Mouse (Mus musculus) liver, postnatal 0 days (tissue): ENCODE data around the gene Tmem14a. TPM values are rescaled to one million over a fixed set of nuclear protein-coding genes. Genes with fewer than 3 reads are reported as not detected.
"Not testable (repeated sequence)": the region's sequence is repeated elsewhere in the genome, so short reads cannot be mapped to it uniquely, and the experiment has no call there.

Source experiments
- ATAC-seq: fragments of 200-750 bp; cut with Nextera tagmentation; 2 replicates; pipeline ENCODE4 v1.8.0; 2017; ENCODE audit warnings: mild to moderate bottlenecking, moderate library complexity
- DNase-seq: peaks from one replicate; pipeline ENCODE4 v3.0.0-alpha.2; 2016
- H3K27ac ChIP-seq: fragments of 300-500 bp; sonication (generic); 2 replicates; pipeline ENCODE4 v1.5.1; 2014; ENCODE audit warnings: antibody characterized with exemption, moderate library complexity, mild to moderate bottlenecking, low read depth
- H3K27me3 ChIP-seq: fragments of 300-500 bp; sonication (generic); 2 replicates; pipeline ENCODE4 v1.6.1; 2014; ENCODE audit warnings: low read length, control low read depth, mixed read lengths; ENCODE audit not compliant: insufficient read depth
- H3K36me3 ChIP-seq: fragments of 300-500 bp; sonication (generic); replicated peaks from 2 replicates; pipeline ENCODE4 v1.6.1; 2014; ENCODE audit warnings: mild to moderate bottlenecking, control low read depth, low read length, moderate library complexity, mixed read lengths; ENCODE audit not compliant: insufficient read depth
- H3K4me1 ChIP-seq: fragments of 300-500 bp; sonication (generic); 2 replicates; pipeline ENCODE4 v1.6.1; 2014; ENCODE audit warnings: antibody characterized with exemption, mild to moderate bottlenecking, control low read depth; ENCODE audit not compliant: insufficient read depth
- H3K4me2 ChIP-seq: fragments of 300-500 bp; sonication (generic); 2 replicates; pipeline ENCODE4 v1.6.1; 2014; ENCODE audit warnings: low read depth, mild to moderate bottlenecking, low read length, moderate library complexity, mixed read lengths
- H3K4me3 ChIP-seq: fragments of 300-500 bp; sonication (generic); 2 replicates; pipeline ENCODE4 v1.5.1; 2014; ENCODE audit warnings: low read depth, low read length
- H3K9ac ChIP-seq: fragments of 300-500 bp; sonication (generic); replicated peaks from 2 replicates; pipeline ENCODE4 v1.6.1; 2014; ENCODE audit warnings: mild to moderate bottlenecking, moderate library complexity
- H3K9me3 ChIP-seq: fragments of 300-500 bp; sonication (generic); 2 replicates; pipeline ENCODE4 v1.6.1; 2016; ENCODE audit warnings: mild to moderate bottlenecking, control low read depth, low read length, mixed read lengths
- CTCF ChIP-seq: sonication (generic); IDR thresholded peaks from 2 replicates; pipeline ENCODE4 v1.5.1; 2016; ENCODE audit warnings: antibody characterized with exemption, low read depth
- EP300 ChIP-seq: IDR thresholded peaks from 2 replicates; pipeline ENCODE4 v1.6.1; 2016; ENCODE audit warnings: antibody characterized with exemption, low read depth, mild to moderate bottlenecking
- WGBS: fragments of 180-500 bp; shearing (Covaris S2); extraction: QIAGEN DNeasy Blood & Tissue Kit; methylation state at CpG from one replicate; pipeline ENCODE4 v1.1.7; 2014; ENCODE audit not compliant: insufficient replicate concordance; 5-methylcytosine and 5-hydroxymethylcytosine counted together
- polyA plus RNA-seq: library from polyadenylated mRNA; unstranded; fragments of >200 nt; fragmentation: Nextera tagmentation; extraction: Ambion mirVana; gene quantifications from 2 replicates; pipeline ENCODE4 v1.2.1, GENCODE M21; 2015

Gene Tmem14a
- polyA plus RNA-seq, 1 experiment from 2014 or later: 1.9 TPM

DNA sequence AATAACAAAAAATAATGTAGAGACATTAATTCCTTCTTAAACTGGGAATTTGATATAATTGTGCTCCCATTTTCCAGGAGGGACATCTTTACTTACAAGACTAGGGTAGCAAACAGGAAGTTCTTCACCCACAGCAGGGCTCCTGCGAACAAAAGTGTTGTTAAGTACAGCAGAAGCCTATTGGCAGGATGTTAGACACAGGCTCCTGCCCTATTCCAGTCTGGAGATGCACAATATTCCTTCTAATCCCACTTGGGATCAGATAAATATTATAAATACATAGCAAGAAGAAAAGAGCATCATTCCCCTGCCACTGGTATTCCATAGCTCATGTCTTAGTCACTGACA, 34.9 kb downstream of the Tmem14a start:
- Histone ChIP-seq H3K4me2 (no peak overlapping the region), H3K4me1 (no peaks in the 10 kb centered on the region; the same call in 1 of the 2 replicates), H3K27me3 (no peaks in the 10 kb centered on the region), H3K27ac (no peak overlapping the region), H3K4me3 (no peak overlapping the region), H3K9me3 (no peaks in the 10 kb centered on the region), H3K9ac (no peak overlapping the region), H3K36me3 (no peaks in the 10 kb centered on the region; the same call in 1 of the 2 replicates)
- ATAC-seq (no peak), DNase-seq (no peak)
- WGBS: 78% methylated on average over 1 of the region's 1 CpGs
- no peak for TF ChIP-seq EP300
- TF ChIP-seq CTCF: no peak

- WGBS: 68% methylated on average over 4 of the region's 4 CpGs
These were observed 35.5 kb downstream of the Tmem14a start for GRCm38 (mm10) chr1:21253856-21254255.

DNA sequence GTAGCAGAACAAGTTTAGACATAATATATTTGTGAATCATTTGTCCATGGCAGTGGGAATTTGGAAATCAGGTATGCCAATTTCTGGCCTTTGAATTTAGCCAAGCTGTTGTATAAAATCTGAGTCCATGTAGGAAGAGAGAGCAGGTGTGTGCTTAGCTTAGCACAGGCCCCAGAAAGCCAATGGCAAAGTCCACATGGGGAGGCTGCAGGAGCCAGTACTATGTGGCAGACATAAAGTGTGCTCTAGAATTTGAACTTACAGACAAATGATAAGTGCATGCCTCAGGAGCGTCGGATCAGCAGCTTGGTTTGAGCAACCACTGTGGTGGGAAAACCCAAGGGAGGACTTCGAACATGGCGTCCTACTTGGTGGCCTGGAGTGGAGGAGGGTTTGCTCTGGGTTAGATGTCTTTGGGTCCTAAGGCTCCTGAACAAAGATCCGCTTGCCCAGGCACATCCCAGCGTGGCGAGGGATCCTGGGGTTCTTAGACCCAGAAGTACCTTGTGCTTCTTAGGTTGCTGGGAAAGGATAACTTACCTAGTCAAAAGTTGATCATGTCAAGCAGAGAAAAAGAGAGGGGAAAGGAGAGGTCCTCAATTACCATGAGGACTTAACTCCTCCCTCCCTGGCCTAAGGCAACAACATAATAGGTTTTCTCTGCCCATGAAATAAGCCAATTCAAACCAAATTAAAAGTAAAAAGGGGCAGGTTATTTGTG, 37.4 kb downstream of the Tmem14a start:
- no peak for ATAC-seq

More at GRCm38 (mm10) chr1:21253856-21254255, 35.5 kb downstream of the Tmem14a start:
- no peaks in the 10 kb centered on the region for H3K9me3 ChIP-seq
- H3K4me2 ChIP-seq: no peak overlapping the region
- no peaks in the 10 kb centered on the region; the same call in 1 of the 2 replicates for H3K4me1 ChIP-seq
- H3K27ac ChIP-seq: no peak overlapping the region
- H3K36me3 ChIP-seq: no peaks in the 10 kb centered on the region; the same call in 1 of the 2 replicates
- ATAC-seq (no peak), DNase-seq (no peak)
- TF ChIP-seq EP300: no peak
- H3K27me3 ChIP-seq: no peaks in the 10 kb centered on the region
- no peak overlapping the region for H3K9ac ChIP-seq
- H3K4me3 ChIP-seq: no peak overlapping the region

GRCm38 (mm10) chr1:21256391-21256790, 38.0 kb downstream of the Tmem14a start:
- no peak overlapping the region for H3K27ac ChIP-seq
- no peaks in the 10 kb centered on the region; the same call in 1 of the 2 replicates for H3K4me1 ChIP-seq
- ATAC-seq (no peak), DNase-seq (no peak)
- no peak overlapping the region for H3K4me3 ChIP-seq
- no peak overlapping the region for H3K9ac ChIP-seq
- 62% methylated on average over 3 of the region's 3 CpGs for whole genome bisulfite sequencing
- TF ChIP-seq CTCF: no peak
- no peak for TF ChIP-seq EP300
- no peaks in the 10 kb centered on the region for H3K9me3 ChIP-seq
- H3K27me3 ChIP-seq: no peaks in the 10 kb centered on the region
- H3K36me3 ChIP-seq: peaks cover 10% of the 10 kb centered on the region
- H3K4me2 ChIP-seq: no peak overlapping the region

More for the DNA sequence above, 37.4 kb downstream of the Tmem14a start:
- Histone ChIP-seq H3K27ac (no peak overlapping the region), H3K9ac (no peak overlapping the region), H3K9me3 (no peaks in the 10 kb centered on the region), H3K4me1 (no peaks in the 10 kb centered on the region; the same call in 1 of the 2 replicates), H3K27me3 (no peaks in the 10 kb centered on the region), H3K36me3 (peaks cover 10% of the 10 kb centered on the region), H3K4me2 (no peak overlapping the region), H3K4me3 (no peak overlapping the region)
- DNase-seq: no peak
- no peak for TF ChIP-seq CTCF
- TF ChIP-seq EP300: no peak
- 84% methylated on average over 7 of the region's 7 CpGs for WGBS

- no peaks in the 10 kb centered on the region; the same call in 1 of the 2 replicates for H3K4me1 ChIP-seq
- H3K9ac ChIP-seq: no peak overlapping the region
- peaks cover 10% of the 10 kb centered on the region for H3K36me3 ChIP-seq
- ATAC-seq (no peak), DNase-seq (no peak)
- TF ChIP-seq CTCF (no peak), EP300 (no peak)
- no peaks in the 10 kb centered on the region for H3K27me3 ChIP-seq
- WGBS: 66% methylated on average over 5 of the region's 5 CpGs
- H3K4me3 ChIP-seq: no peak overlapping the region
- no peak overlapping the region for H3K4me2 ChIP-seq
- no peaks in the 10 kb centered on the region for H3K9me3 ChIP-seq
- no peak overlapping the region for H3K27ac ChIP-seq
These were observed 38.5 kb downstream of the Tmem14a start for GRCm38 (mm10) chr1:21256871-21257270.

GRCm38 (mm10) chr1:21259981-21260380, 41.6 kb downstream of the Tmem14a start:
- not testable (repeated sequence) for ATAC-seq, DNase-seq, H3K27me3 ChIP-seq, H3K4me1 ChIP-seq, H3K9me3 ChIP-seq, H3K9ac ChIP-seq, H3K4me3 ChIP-seq, H3K27ac ChIP-seq, H3K4me2 ChIP-seq
- H3K36me3 ChIP-seq: peaks cover 10% of the 10 kb centered on the region
- WGBS: 70% methylated on average over 8 of the region's 8 CpGs

DNA sequence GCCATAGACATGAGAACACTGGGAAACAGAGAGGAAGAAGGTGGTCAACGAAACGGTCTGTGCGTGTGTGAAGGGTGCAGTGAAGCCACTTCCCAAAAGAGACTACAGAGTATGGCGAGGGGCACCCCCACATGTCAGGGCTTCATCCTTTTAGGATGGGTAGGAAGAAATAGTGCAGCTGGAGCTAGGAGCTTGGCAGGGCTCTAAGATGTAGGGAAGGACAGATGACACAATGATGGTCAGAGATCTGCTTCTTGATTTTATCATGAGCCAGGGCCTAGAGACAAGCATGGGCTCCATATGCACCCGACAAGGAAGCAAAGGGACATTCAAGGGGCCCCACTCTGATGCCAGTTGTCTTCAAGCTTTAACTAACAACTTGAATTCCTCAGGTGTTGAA, 44.0 kb downstream of the Tmem14a start:
- no peak overlapping the region for H3K9ac ChIP-seq
- DNase-seq (no peak), ATAC-seq (no peak)
- no peaks in the 10 kb centered on the region for H3K27me3 ChIP-seq
- H3K27ac ChIP-seq: no peak overlapping the region
- H3K9me3 ChIP-seq: no peaks in the 10 kb centered on the region
- TF ChIP-seq EP300: no peak
- no peak for TF ChIP-seq CTCF
- peaks cover 10% of the 10 kb centered on the region for H3K36me3 ChIP-seq
- H3K4me1 ChIP-seq: no peaks in the 10 kb centered on the region
- no peak overlapping the region for H3K4me3 ChIP-seq
- no peak overlapping the region for H3K4me2 ChIP-seq
- WGBS: 74% methylated on average over 5 of the region's 5 CpGs
